Mouse (Mus musculus) heart, embryonic 12.5 days (tissue): ENCODE measurements around the gene Hoxc5. TPM values are rescaled to one million over a fixed set of nuclear protein-coding genes. Genes with fewer than 3 reads are reported as not detected.

Experiments
- ATAC-seq: fragments of 200-750 bp; cut with Nextera tagmentation; 2 replicates; pipeline ENCODE4 v1.8.0; 2017; ENCODE audit warnings: moderate TSS enrichment, moderate library complexity; ENCODE audit not compliant: insufficient number of reproducible peaks, low FRiP score
- H3K27ac ChIP-seq: fragments of 300-500 bp; sonication (generic); 2 replicates; pipeline ENCODE4 v1.5.1; 2016; ENCODE audit warnings: mild to moderate bottlenecking, moderate library complexity; ENCODE audit not compliant: poor library complexity, severe bottlenecking
- H3K27me3 ChIP-seq: fragments of 300-500 bp; sonication (generic); replicated peaks from 2 replicates; pipeline ENCODE4 v1.6.1; 2016; ENCODE audit warnings: mild to moderate bottlenecking, moderate library complexity
- H3K36me3 ChIP-seq: fragments of 300-500 bp; sonication (generic); 2 replicates; pipeline ENCODE4 v1.6.1; 2016; ENCODE audit warnings: mild to moderate bottlenecking, moderate library complexity
- H3K4me1 ChIP-seq: fragments of 300-500 bp; sonication (generic); replicated peaks from 2 replicates; pipeline ENCODE4 v1.6.1; 2016; ENCODE audit warnings: mild to moderate bottlenecking
- H3K4me2 ChIP-seq: fragments of 300-500 bp; sonication (generic); 2 replicates; pipeline ENCODE4 v1.6.1; 2016; ENCODE audit warnings: mild to moderate bottlenecking, moderate library complexity
- H3K4me3 ChIP-seq: fragments of 300-500 bp; sonication (generic); 2 replicates; pipeline ENCODE4 v1.5.1; 2016; ENCODE audit warnings: mild to moderate bottlenecking
- H3K9ac ChIP-seq: fragments of 300-500 bp; sonication (generic); 2 replicates; pipeline ENCODE4 v1.6.1; 2016; ENCODE audit warnings: mild to moderate bottlenecking, moderate library complexity
- H3K9me3 ChIP-seq: fragments of 300-500 bp; sonication (generic); replicated peaks from 2 replicates; pipeline ENCODE4 v1.6.1; 2016; ENCODE audit warnings: mild to moderate bottlenecking, moderate library complexity
- WGBS: fragments of 180-500 bp; shearing (Covaris S2); methylation state at CpG from one replicate; pipeline ENCODE4 v1.1.7; 2016; 5-methylcytosine and 5-hydroxymethylcytosine counted together
- polyA plus RNA-seq: library from polyadenylated mRNA; unstranded; fragments of >200 nt; fragmentation: Nextera tagmentation; extraction: Ambion mirVana; gene quantifications from 2 replicates; pipeline ENCODE4 v1.2.1, GENCODE M21; 2016

Gene Hoxc5
- polyA plus RNA-seq, 1 experiment from 2014 or later: 0.38 TPM

GRCm38 (mm10) chr15:102996548-102996947 is 29.3 kb downstream of the Hoxc5 start:
- 2% methylated on average over 9 of the region's 9 CpGs for WGBS
- Histone ChIP-seq H3K27ac (no peak overlapping the region), H3K9ac (no peak overlapping the region), H3K4me1 (peaks cover 28% of the 10 kb centered on the region), H3K4me2 (no peak overlapping the region), H3K36me3 (no peaks in the 10 kb centered on the region), H3K9me3 (no peaks in the 10 kb centered on the region), H3K4me3 (no peak overlapping the region), H3K27me3 (peaks cover 92% of the 10 kb centered on the region)
- no peak for ATAC-seq

- H3K27ac ChIP-seq: no peak overlapping the region
- H3K27me3 ChIP-seq: peaks cover 92% of the 10 kb centered on the region
- H3K4me1 ChIP-seq: peaks cover 29% of the 10 kb centered on the region
- no peak for ATAC-seq
- no peak overlapping the region for H3K9ac ChIP-seq
- H3K4me2 ChIP-seq: no peak overlapping the region
- no peaks in the 10 kb centered on the region for H3K9me3 ChIP-seq
- no peak overlapping the region for H3K4me3 ChIP-seq
- 3% methylated on average over 3 of the region's 3 CpGs for WGBS
- no peaks in the 10 kb centered on the region for H3K36me3 ChIP-seq
Measured at GRCm38 (mm10) chr15:102997431-102997830, 30.2 kb downstream of the Hoxc5 start.

GRCm38 (mm10) chr15:102997939-102998355 is 30.7 kb downstream of the Hoxc5 start, which contains the start of gene Hoxc6:
Gene Hoxc6, plus strand, starts transcription at chr15:102998257.
- H3K9ac ChIP-seq: peak within 1 kb of the TSS; percentile 72; the same call in 1 of the 2 replicates
- no peak within 1 kb of the TSS for H3K27ac ChIP-seq
- peaks cover 92% of the 10 kb centered on the region for H3K27me3 ChIP-seq
- H3K4me3 ChIP-seq: peak within 1 kb of the TSS; percentile 57
- ATAC-seq: no peak
- no peaks in the 10 kb centered on the region for H3K9me3 ChIP-seq
- H3K36me3 ChIP-seq: no peaks in the 10 kb centered on the region
- peak within 1 kb of the TSS; percentile 91 for H3K4me2 ChIP-seq
- peaks cover 29% of the 10 kb centered on the region for H3K4me1 ChIP-seq
- 2% methylated on average over 19 of the region's 19 CpGs for WGBS

GRCm38 (mm10) chr15:102998608-102999182 is 31.5 kb downstream of the Hoxc5 start:
- Histone ChIP-seq H3K9me3 (no peaks in the 10 kb centered on the region), H3K36me3 (no peaks in the 10 kb centered on the region), H3K4me1 (peaks cover 29% of the 10 kb centered on the region), H3K27ac (no peak overlapping the region), H3K4me3 (peak overlapping the region; percentile 57), H3K9ac (peak overlapping the region; percentile 72; the same call in 1 of the 2 replicates), H3K27me3 (peaks cover 93% of the 10 kb centered on the region), H3K4me2 (peak overlapping the region; percentile 91)
- ATAC-seq: no peak
- WGBS: under 1% methylated on average over 19 of the region's 19 CpGs

GRCm38 (mm10) chr15:102999183-102999831 is 32.1 kb downstream of the Hoxc5 start:
- no peaks in the 10 kb centered on the region for H3K36me3 ChIP-seq
- H3K9me3 ChIP-seq: no peaks in the 10 kb centered on the region
- H3K4me3 ChIP-seq: peak overlapping the region; percentile 57
- peak overlapping the region; percentile 91 for H3K4me2 ChIP-seq
- no peak overlapping the region for H3K27ac ChIP-seq
- 0% methylated on average over 33 of the region's 33 CpGs for WGBS
- peaks cover 96% of the 10 kb centered on the region for H3K27me3 ChIP-seq
- peak; percentile 75 for ATAC-seq
- H3K4me1 ChIP-seq: peaks cover 29% of the 10 kb centered on the region
- peak overlapping the region; percentile 72 for H3K9ac ChIP-seq

- Histone ChIP-seq H3K9ac (no peak overlapping the region; the same call in 1 of the 2 replicates), H3K9me3 (no peaks in the 10 kb centered on the region), H3K4me2 (peak overlapping the region; percentile 91), H3K27me3 (peaks cover 96% of the 10 kb centered on the region), H3K36me3 (no peaks in the 10 kb centered on the region), H3K4me1 (peaks cover 29% of the 10 kb centered on the region), H3K4me3 (no peak overlapping the region), H3K27ac (no peak overlapping the region)
- 18% methylated on average over 11 of the region's 11 CpGs for WGBS
- 0 out of 2 replicates have a peak, but pooled peaks have one; percentile 27 for ATAC-seq
Measured at GRCm38 (mm10) chr15:102999955-103000354, 32.7 kb downstream of the Hoxc5 start.

GRCm38 (mm10) chr15:103000501-103000901 is 33.3 kb downstream of the Hoxc5 start:
- 4% methylated on average over 24 of the region's 24 CpGs for WGBS
- Histone ChIP-seq H3K9me3 (no peaks in the 10 kb centered on the region), H3K4me1 (peaks cover 29% of the 10 kb centered on the region), H3K27me3 (peaks cover 96% of the 10 kb centered on the region), H3K27ac (no peak overlapping the region), H3K4me2 (peak overlapping the region; percentile 91), H3K9ac (peak overlapping the region; percentile 9; the same call in 1 of the 2 replicates), H3K4me3 (peak overlapping the region; percentile 22), H3K36me3 (no peaks in the 10 kb centered on the region)
- ATAC-seq: no peak

GRCm38 (mm10) chr15:103001370-103001769 is 34.1 kb downstream of the Hoxc5 start:
- Histone ChIP-seq H3K9me3 (no peaks in the 10 kb centered on the region), H3K4me2 (peak overlapping the region; percentile 91), H3K27me3 (peaks cover 96% of the 10 kb centered on the region), H3K9ac (no peak overlapping the region), H3K4me1 (peaks cover 29% of the 10 kb centered on the region), H3K27ac (no peak overlapping the region), H3K36me3 (no peaks in the 10 kb centered on the region), H3K4me3 (no peak overlapping the region)
- no peak for ATAC-seq
- 20% methylated on average over 2 of the region's 2 CpGs for WGBS

- peaks cover 29% of the 10 kb centered on the region for H3K4me1 ChIP-seq
- no peak for ATAC-seq
- peaks cover 97% of the 10 kb centered on the region for H3K27me3 ChIP-seq
- no peak overlapping the region for H3K4me3 ChIP-seq
- no peaks in the 10 kb centered on the region for H3K9me3 ChIP-seq
- no peak overlapping the region for H3K4me2 ChIP-seq
- H3K9ac ChIP-seq: no peak overlapping the region
- no peaks in the 10 kb centered on the region for H3K36me3 ChIP-seq
- WGBS: 23% methylated on average over 4 of the region's 4 CpGs
- H3K27ac ChIP-seq: no peak overlapping the region
Measured at GRCm38 (mm10) chr15:103002156-103002555, 34.9 kb downstream of the Hoxc5 start.

- no peak overlapping the region for H3K4me3 ChIP-seq
- no peaks in the 10 kb centered on the region for H3K9me3 ChIP-seq
- H3K27ac ChIP-seq: no peak overlapping the region
- H3K4me2 ChIP-seq: no peak overlapping the region
- H3K4me1 ChIP-seq: peaks cover 29% of the 10 kb centered on the region
- peaks cover 98% of the 10 kb centered on the region for H3K27me3 ChIP-seq
- H3K9ac ChIP-seq: no peak overlapping the region
- no peak for ATAC-seq
- H3K36me3 ChIP-seq: no peaks in the 10 kb centered on the region
- 15% methylated on average over 13 of the region's 13 CpGs for WGBS
Measured at GRCm38 (mm10) chr15:103002821-103003448, 35.7 kb downstream of the Hoxc5 start.

GRCm38 (mm10) chr15:103005308-103005707 is 38.1 kb downstream of the Hoxc5 start:
- H3K27ac ChIP-seq: no peak overlapping the region
- no peak for ATAC-seq
- H3K36me3 ChIP-seq: no peaks in the 10 kb centered on the region
- WGBS: under 1% methylated on average over 17 of the region's 17 CpGs
- no peak overlapping the region for H3K4me3 ChIP-seq
- peaks cover 98% of the 10 kb centered on the region for H3K27me3 ChIP-seq
- peaks cover 12% of the 10 kb centered on the region for H3K4me1 ChIP-seq
- H3K9ac ChIP-seq: no peak overlapping the region
- no peak overlapping the region for H3K4me2 ChIP-seq
- H3K9me3 ChIP-seq: no peaks in the 10 kb centered on the region
